Mouse (Mus musculus) ES-E14 (cell line): Measurements from ENCODE around the gene Tacc3.

Source experiments
- CHD2 ChIP-seq: IDR thresholded peaks from 2 replicates; pipeline ENCODE4 v1.6.1; 2014; ENCODE audit warnings: mild to moderate bottlenecking, low read depth, low read length, inconsistent platforms
- HCFC1 ChIP-seq: IDR thresholded peaks from 2 replicates; pipeline ENCODE4 v1.6.1; 2012; ENCODE audit warnings: low read length, inconsistent platforms, borderline replicate concordance; ENCODE audit not compliant: insufficient read depth
- ZC3H11A ChIP-seq: IDR thresholded peaks from 2 replicates; pipeline ENCODE4 v1.6.1; 2012; ENCODE audit warnings: low read depth, mild to moderate bottlenecking, inconsistent platforms, low read length, borderline replicate concordance
- ZNF384 ChIP-seq: IDR thresholded peaks from 2 replicates; pipeline ENCODE4 v1.6.1; 2012; ENCODE audit warnings: low read depth, low read length, inconsistent platforms

DNA sequence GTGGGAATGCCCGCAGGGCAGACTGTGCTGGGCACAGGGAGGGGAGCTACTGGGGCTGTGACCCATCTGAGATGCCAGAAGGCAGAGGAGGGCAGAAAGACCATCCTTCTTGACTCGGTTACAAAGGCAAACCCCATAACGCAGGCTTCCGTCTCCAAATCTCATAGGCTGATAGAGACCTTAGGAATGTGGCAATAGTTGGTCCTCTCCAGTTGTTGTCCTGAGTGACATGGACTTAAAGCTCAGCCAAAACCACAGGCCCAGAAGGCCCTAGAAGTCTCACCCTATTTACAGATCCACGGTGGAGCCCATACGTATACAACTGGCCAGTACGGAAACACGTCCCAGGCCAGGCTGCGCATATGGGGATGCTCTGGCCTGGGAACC is 36.5 kb downstream of the Tacc3 start:
- TF ChIP-seq HCFC1 (no peak), CHD2 (no peak), ZC3H11A (no peak), ZNF384 (no peak)
